Mouse (Mus musculus): Measurements from ENCODE around the gene Slc38a11.

The Slc38a11 gene

DNA sequence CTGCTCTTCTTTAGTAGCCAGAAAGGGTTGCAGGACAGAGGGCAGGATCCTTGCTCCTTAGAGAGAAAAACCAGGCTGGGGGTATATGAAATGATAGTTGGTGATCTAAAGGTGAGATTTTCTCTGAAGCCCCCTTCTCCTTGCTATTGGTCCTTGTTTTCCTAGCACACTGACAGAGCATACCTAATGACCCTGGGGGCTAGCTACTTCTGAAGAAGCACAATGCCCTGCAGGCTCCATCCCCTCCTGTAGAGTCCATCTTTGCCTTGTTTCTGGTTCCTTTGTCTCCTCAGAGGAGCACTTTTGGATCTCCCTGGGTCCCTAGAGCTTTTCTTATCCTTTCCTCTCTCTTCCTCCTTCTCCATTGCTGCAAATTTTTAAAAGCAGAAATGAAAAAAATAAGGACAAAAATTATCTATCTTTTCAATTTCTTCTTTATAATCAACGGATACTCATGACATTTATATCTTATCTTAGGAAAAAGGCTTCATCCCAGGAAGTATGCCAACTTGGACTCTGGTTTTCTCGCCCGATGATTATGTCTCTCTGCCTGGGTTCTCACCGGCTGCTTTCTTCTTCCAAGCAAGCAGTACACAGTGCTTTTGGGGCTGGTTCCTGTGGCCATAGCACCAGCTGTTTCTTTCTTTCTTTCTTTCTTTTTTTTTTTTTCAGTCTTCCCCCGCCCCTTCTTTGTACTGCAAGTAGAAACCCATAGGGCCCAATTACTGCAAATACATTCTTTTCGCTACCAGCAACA lies 41.7 kb downstream of the Slc38a11 start:
- DNase-seq (ENCODE audit: low spot score), result no peak

DNA sequence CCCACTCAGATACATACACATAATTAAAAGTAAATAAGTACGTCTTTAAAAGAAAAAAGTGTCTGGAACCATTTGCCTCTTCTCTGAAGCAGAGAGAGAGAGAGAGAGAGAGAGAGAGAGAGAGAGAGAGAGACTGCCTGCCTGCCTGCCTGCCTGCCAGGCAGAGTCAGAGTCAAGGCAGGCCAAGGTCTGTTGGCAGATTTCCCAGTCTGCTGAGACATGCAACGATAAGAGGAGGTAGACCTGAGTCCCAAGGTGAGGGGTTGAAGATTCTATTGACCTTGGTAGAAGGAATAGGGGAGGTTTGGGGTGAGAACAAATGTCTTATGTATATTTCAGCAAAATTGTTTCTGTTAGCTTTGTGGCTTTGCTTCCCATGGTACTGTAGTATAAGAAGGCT lies 42.9 kb downstream of the Slc38a11 start:
- no peak for DNase-seq (ENCODE audit: low spot score)

DNA sequence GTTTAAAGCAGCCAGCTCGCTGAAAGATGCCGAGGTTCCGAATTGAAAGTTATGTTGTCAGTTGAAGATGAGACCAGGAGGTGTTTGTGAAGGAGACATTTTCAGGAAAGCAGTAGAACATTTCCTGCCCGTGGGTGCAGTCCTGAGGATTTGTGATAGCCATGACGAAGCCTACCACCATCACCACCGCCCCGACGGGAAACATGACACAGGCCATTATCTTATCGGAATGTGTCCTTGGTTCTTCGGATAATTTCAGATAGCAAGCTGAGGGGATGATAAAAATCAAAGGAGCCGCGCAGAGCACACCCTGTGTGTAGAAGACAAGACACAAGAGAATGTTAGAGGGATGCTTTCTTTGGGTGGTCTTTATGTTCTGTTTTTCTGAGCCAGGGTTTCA lies 47.1 kb downstream of the Slc38a11 start:
- DNase-seq (ENCODE audit: low spot score), result no peak

DNA sequence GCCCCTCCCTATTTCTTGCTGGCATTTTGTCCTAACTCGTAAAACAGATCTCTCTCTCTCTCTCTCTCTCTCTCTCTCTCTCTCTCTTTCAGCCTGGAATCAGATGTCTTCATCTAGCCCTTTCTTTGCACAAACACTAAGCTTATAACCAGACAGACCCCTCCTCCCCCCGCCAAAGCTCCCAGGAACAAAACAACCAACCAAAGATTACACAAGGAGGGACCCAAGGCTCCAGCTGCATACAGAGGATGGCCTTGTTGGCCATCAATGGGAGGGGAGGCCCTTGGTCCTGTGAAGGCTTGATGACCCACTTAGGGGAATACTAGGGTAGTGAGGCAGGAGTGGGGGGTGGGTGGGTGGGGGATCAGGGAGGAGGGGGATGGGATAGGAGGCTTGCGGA lies 52.6 kb downstream of the Slc38a11 start:
- no peak for DNase-seq (ENCODE audit: low spot score)

- DNase-seq (ENCODE audit: low spot score), result no peak
Observed at GRCm38 (mm10) chr2:65296541-65296940, 67.3 kb downstream of the Slc38a11 start.

GRCm38 (mm10) chr2:65294092-65294491 lies 69.7 kb downstream of the Slc38a11 start:
- DNase-seq (ENCODE audit: low spot score), result no peak

- no peak for DNase-seq (ENCODE audit: low spot score)
Observed at GRCm38 (mm10) chr2:65293411-65293810, 70.4 kb downstream of the Slc38a11 start.

DNA sequence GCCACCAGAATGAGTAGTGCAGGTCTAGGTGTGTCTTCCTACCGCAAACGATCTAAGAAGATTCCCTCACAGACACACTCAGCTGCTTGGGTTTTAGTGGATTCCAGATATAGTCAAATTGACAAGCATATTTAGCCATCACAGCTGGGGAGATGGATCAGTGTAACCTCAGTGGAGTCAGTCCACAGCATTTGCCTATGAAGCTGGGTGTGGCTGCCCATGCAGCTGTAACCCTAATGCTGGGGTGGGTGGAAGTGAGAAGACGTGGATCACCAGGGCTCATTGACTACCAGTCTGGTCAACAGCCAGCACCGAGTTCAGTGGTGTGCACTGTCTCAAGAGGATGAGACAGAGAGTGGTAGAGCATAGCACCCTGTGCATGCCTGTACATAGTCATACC lies 74.1 kb downstream of the Slc38a11 start:
- DNase-seq (ENCODE audit: low spot score), result no peak

GRCm38 (mm10) chr2:65288696-65289095 lies 75.1 kb downstream of the Slc38a11 start:
- DNase-seq (ENCODE audit: low spot score), result no peak

- no peak for DNase-seq (ENCODE audit: low spot score)
Observed at GRCm38 (mm10) chr2:65285380-65285779, 78.5 kb downstream of the Slc38a11 start.

DNA sequence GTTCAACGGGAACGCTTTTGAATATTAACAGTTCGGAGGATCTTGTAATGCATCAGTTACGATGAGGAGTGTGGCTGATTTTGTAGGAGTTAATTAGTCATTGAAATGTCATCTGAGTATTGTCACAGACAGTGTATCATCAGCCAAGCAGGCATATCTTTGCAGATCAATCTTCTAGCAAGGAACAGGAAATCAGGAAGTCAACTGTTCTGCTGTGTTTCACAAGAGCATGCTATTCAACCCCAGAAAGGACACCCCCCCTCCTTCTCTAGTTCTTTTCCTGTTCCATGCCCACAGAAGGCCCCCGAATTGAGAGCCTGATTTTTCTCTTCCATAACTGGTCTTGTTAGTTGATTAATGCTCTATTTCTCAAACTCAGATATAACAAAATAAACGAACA lies 80.9 kb downstream of the Slc38a11 start:
- no peak for DNase-seq (ENCODE audit: low spot score)

DNA sequence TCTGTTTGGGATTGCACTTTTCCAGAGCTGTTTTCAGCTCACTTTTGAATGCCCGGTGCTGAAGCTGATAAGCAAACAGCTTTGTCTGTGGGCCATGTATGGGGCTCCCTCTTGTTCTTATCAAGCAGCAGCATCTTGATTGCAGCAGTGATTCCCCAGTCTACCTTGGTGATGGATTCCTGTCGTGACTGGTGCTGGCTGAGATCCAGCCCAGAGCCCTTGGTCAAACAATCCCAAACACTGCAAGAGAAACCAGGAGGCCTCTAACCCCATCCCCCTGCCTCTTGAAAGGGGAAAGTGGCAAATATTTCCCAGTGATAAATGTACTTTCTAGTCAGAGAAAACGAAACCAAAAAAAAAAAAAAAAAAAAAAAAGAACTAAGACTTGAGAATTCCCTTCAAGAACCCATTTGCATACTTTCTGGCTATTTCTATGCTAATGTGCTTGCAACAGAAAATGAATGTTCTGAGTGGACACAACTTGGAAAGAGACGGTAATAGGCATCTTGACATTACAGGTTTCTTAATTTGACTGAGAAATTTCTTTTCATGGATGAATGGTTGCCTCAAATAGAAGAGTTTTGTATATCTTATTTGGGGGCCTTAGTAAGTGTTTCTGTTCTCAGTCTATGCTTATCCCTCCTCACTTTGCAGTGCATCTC lies 84.7 kb downstream of the Slc38a11 start:
- no peak for DNase-seq (ENCODE audit: low spot score)

DNA sequence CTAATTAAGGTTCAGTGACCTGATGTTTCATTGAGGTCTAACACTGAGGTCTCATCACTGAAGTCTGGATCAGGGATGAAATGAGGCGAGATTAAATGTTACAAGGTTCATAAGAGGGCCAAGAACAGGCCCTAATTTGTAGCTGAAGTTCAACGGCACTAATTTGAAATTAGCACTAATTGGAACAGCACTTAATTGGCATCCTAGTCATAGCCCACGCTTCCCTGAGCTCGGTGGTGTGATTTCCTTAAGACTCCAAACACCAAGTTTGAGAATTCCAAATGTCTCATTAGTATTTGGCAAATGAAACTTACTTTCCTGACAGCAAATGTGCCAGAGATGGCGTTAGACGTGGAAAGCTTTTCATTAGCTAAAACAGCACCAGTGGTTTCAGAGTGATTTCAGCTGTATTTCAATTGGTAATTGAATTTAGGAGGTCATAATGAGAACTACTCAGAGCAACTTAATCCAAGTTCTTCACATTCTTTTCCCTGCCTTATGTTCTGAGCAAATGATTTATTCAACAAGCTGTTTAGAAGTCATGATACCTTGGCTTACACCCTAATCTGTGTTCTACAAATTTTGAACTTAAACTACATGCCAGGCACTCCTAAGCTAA lies 88.3 kb downstream of the Slc38a11 start:
- DNase-seq (ENCODE audit: low spot score), result no peak

DNA sequence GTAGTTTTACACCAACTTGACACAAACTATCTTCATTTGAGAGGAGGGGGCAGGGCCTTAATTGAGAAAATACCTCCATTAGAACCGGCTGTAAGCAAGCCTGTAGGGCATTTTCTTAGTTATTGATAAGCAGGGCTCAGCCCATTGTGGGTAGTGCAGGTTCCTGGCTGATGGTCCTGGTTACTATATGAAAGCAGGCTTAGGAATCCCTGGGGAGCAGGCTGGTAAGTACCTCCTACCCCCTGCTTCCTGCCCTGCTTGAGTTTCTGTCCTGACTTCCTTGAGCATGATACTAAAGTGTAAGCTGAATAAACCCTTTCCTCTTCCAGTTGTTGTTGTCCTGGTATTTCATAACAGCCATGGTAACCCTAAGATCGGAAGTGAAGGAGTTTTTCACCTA lies 89.9 kb downstream of the Slc38a11 start:
- DNase-seq (ENCODE audit: low spot score), result no peak

- no peak for DNase-seq (ENCODE audit: low spot score)
Observed at GRCm38 (mm10) chr2:65268731-65269130, 95.1 kb downstream of the Slc38a11 start.

- DNase-seq (ENCODE audit: low spot score), result no peak
Observed at GRCm38 (mm10) chr2:65267834-65268233, 96.0 kb downstream of the Slc38a11 start.

- no peak for DNase-seq (ENCODE audit: low spot score)
Observed at GRCm38 (mm10) chr2:65266576-65267299, 97.1 kb downstream of the Slc38a11 start.

Data from ovary, postnatal 14 days (tissue).